Mouse (Mus musculus) adrenal gland (tissue): ENCODE data around the gene Tpcn2.

Source experiments
- intact Hi-C: fragments of 180-260 bp; cut with DNase I; formaldehyde crosslinking; loops from one replicate; pipeline ENCODE4 v1.15.1; 2025

Gene Tpcn2

GRCm38 (mm10) chr7:145242851-145243712 lies 40.7 kb downstream of the Tpcn2 start:
- intact Hi-C loops: loop anchor here (1.0 to 5.0 kb wide), 3 partner anchors 131 to 326 kb away; partner anchors contain the start of gene LTO1

- intact Hi-C loops: loop anchor here (5.0 kb wide), 2 partner anchors 130 to 325 kb away; partner anchors contain the start of gene LTO1
Measured at GRCm38 (mm10) chr7:145242028-145242427, 41.8 kb downstream of the Tpcn2 start.

GRCm38 (mm10) chr7:145240929-145241328 lies 42.9 kb downstream of the Tpcn2 start:
- intact Hi-C loops: loop anchor here (5.0 kb wide), 2 partner anchors 129 to 324 kb away; partner anchors contain the start of gene LTO1

GRCm38 (mm10) chr7:145239736-145240505 lies 43.9 kb downstream of the Tpcn2 start:
- intact Hi-C loops: loop anchor here (5.0 kb wide), 2 partner anchors 128 to 323 kb away; partner anchors contain the start of gene LTO1

GRCm38 (mm10) chr7:145239145-145239544 lies 44.7 kb downstream of the Tpcn2 start:
- intact Hi-C loops: no loop called here

- intact Hi-C loops: no loop called here
Measured at GRCm38 (mm10) chr7:145234841-145235790, 48.7 kb downstream of the Tpcn2 start.

- intact Hi-C loops: no loop called here
Measured at GRCm38 (mm10) chr7:145231659-145232058, 52.2 kb downstream of the Tpcn2 start.

- intact Hi-C loops: no loop called here
Measured at GRCm38 (mm10) chr7:145226641-145227040, 57.2 kb downstream of the Tpcn2 start.

GRCm38 (mm10) chr7:145225626-145226025 lies 58.2 kb downstream of the Tpcn2 start:
- intact Hi-C loops: no loop called here

GRCm38 (mm10) chr7:145221841-145222689 lies 61.7 kb downstream of the Tpcn2 start:
- intact Hi-C loops: no loop called here

GRCm38 (mm10) chr7:145221346-145221745 lies 62.5 kb downstream of the Tpcn2 start:
- intact Hi-C loops: no loop called here

GRCm38 (mm10) chr7:145219420-145219831 lies 64.4 kb downstream of the Tpcn2 start:
- intact Hi-C loops: no loop called here

GRCm38 (mm10) chr7:145216591-145216990 lies 67.2 kb downstream of the Tpcn2 start:
- intact Hi-C loops: no loop called here

- intact Hi-C loops: no loop called here
Measured at GRCm38 (mm10) chr7:145215476-145215875, 68.3 kb downstream of the Tpcn2 start.

GRCm38 (mm10) chr7:145211680-145212659 lies 71.8 kb downstream of the Tpcn2 start:
- intact Hi-C loops: no loop called here

- intact Hi-C loops: no loop called here
Measured at GRCm38 (mm10) chr7:145210477-145211070, 73.2 kb downstream of the Tpcn2 start.

- intact Hi-C loops: no loop called here
Measured at GRCm38 (mm10) chr7:145208006-145208405, 75.8 kb downstream of the Tpcn2 start, which contains the start of gene 1810010D01Rik. Gene 1810010D01Rik (minus strand): TSS chr7:145208119.

GRCm38 (mm10) chr7:145206801-145207200 lies 77.0 kb downstream of the Tpcn2 start:
- intact Hi-C loops: no loop called here
